Mouse (Mus musculus): ENCODE data around the gene Zdbf2. TPM values are rescaled to one million over a fixed set of nuclear protein-coding genes. Genes with fewer than 3 reads are reported as not detected.
"Not testable (repeated sequence)": the region's sequence is repeated elsewhere in the genome, so short reads cannot be mapped to it uniquely, and the experiment has no call there.

The Zdbf2 gene
- total RNA-seq, 2 experiments from 2014 or later: 22.1 to 25.8 TPM

GRCm38 (mm10) chr1:63261041-63261590 lies 11.9 kb upstream of the Zdbf2 start:
- no peak for DNase-seq (ENCODE audit: low spot score in 2 of 2)

- DNase-seq (ENCODE audit: low spot score in 2 of 2): no peak
Observed at GRCm38 (mm10) chr1:63263671-63264070, 9.4 kb upstream of the Zdbf2 start.

- DNase-seq (ENCODE audit: low spot score in 2 of 2): no peak
Observed at GRCm38 (mm10) chr1:63265461-63265860, 7.6 kb upstream of the Zdbf2 start.

GRCm38 (mm10) chr1:63266121-63266520 lies 6.9 kb upstream of the Zdbf2 start:
- DNase-seq (ENCODE audit: low spot score in 2 of 2): no peak

GRCm38 (mm10) chr1:63266716-63267115 lies 6.3 kb upstream of the Zdbf2 start:
- no peak for DNase-seq (ENCODE audit: low spot score in 2 of 2)

- no peak for DNase-seq (ENCODE audit: low spot score in 2 of 2)
Observed at GRCm38 (mm10) chr1:63272125-63272675, 865 bp upstream of the Zdbf2 start.

GRCm38 (mm10) chr1:63273339-63273951 lies 380 bp downstream of the Zdbf2 start:
- no peak for DNase-seq (ENCODE audit: low spot score in 2 of 2)

GRCm38 (mm10) chr1:63274046-63274730 lies 1.1 kb downstream of the Zdbf2 start:
- no peak for DNase-seq (ENCODE audit: low spot score in 2 of 2)

GRCm38 (mm10) chr1:63278106-63278505 lies 5.0 kb downstream of the Zdbf2 start:
- DNase-seq (ENCODE audit: low spot score in 2 of 2): no peak

GRCm38 (mm10) chr1:63293965-63294364 lies 20.9 kb downstream of the Zdbf2 start:
- no peak for DNase-seq (ENCODE audit: low spot score in 2 of 2)

GRCm38 (mm10) chr1:63309661-63310060 lies 36.6 kb downstream of the Zdbf2 start:
- DNase-seq (ENCODE audit: low spot score in 2 of 2): no peak

- not testable (repeated sequence) for DNase-seq (ENCODE audit: low spot score in 2 of 2)
Observed at GRCm38 (mm10) chr1:63323565-63324132, 50.6 kb downstream of the Zdbf2 start.

Small RNA genes within 50 kb of the gene (microRNA-seq; reads per million reads assigned to microRNA genes)
- 0 reads per million in 2 experiments for gene Gm24513

Other genes starting within 250 kb of the Zdbf2 start
- 10 to 100 TPM; 26.8 to 27.9 TPM for gene Ino80d, start 158.6 kb upstream of the Zdbf2 start, total RNA-seq (2021)
- gene Eef1b2, start 96.4 kb upstream of the Zdbf2 start, total RNA-seq (2021): 100 to 1,000 TPM; 532 to 585 TPM
- 100 to 1,000 TPM; 145 to 148 TPM for gene Ndufs1, start 96.4 kb upstream of the Zdbf2 start, total RNA-seq (2021)
- gene Gpr1, start 58.7 kb upstream of the Zdbf2 start, total RNA-seq (2021): under 1 TPM; 0.30 to 0.56 TPM
- 100 to 1,000 TPM; 173 to 177 TPM for gene Adam23, start 172.6 kb downstream of the Zdbf2 start, total RNA-seq (2021)

Data from layer of hippocampus, postnatal 10 days (tissue).